Mouse (Mus musculus): ENCODE data around the gene Cenpv. TPM values are rescaled to one million over a fixed set of nuclear protein-coding genes. Genes with fewer than 3 reads are reported as not detected.

Gene Cenpv
- polyA plus RNA-seq (2014; fragmentation: Illumina TruSeq; extraction: RNeasy Lipid Tissue Mini Kit (QIAGEN cat#74804); ENCODE audit: low read depth, low replicate concordance), result 24.9 TPM

GRCm38 (mm10) chr11:62539089-62539890 lies at the start of gene Cenpv:
Gene Cenpv (minus strand): TSS chr11:62539261.

GRCm38 (mm10) chr11:62573959-62574702 lies 35.1 kb upstream of the Cenpv start, which contains the start of gene Trpv2:
Gene Trpv2 (plus strand): TSS chr11:62574486.

GRCm38 (mm10) chr11:62550727-62551225 lies 11.7 kb upstream of the Cenpv start, which contains the start of gene Ubb:
Gene Ubb (plus strand): TSS chr11:62551171.

Other genes starting within 250 kb of the Cenpv start
- 5.2 TPM for gene Pigl, start 80.8 kb downstream of the Cenpv start, polyA plus RNA-seq (2014; fragmentation: Illumina TruSeq; extraction: RNeasy Lipid Tissue Mini Kit (QIAGEN cat#74804); ENCODE audit: low read depth, low replicate concordance)
- gene Ncor1, start 80.7 kb downstream of the Cenpv start, polyA plus RNA-seq (2014; fragmentation: Illumina TruSeq; extraction: RNeasy Lipid Tissue Mini Kit (QIAGEN cat#74804); ENCODE audit: low read depth, low replicate concordance), result 269 TPM
- gene Ubb, start 11.9 kb upstream of the Cenpv start, polyA plus RNA-seq (2014; fragmentation: Illumina TruSeq; extraction: RNeasy Lipid Tissue Mini Kit (QIAGEN cat#74804); ENCODE audit: low read depth, low replicate concordance), result 52.3 TPM
- gene Trpv2, start 35.2 kb upstream of the Cenpv start, polyA plus RNA-seq (2014; fragmentation: Illumina TruSeq; extraction: RNeasy Lipid Tissue Mini Kit (QIAGEN cat#74804); ENCODE audit: low read depth, low replicate concordance), result not detected
- 42.9 TPM for gene Lrrc75a, start 109.3 kb upstream of the Cenpv start, polyA plus RNA-seq (2014; fragmentation: Illumina TruSeq; extraction: RNeasy Lipid Tissue Mini Kit (QIAGEN cat#74804); ENCODE audit: low read depth, low replicate concordance)
- 34.5 TPM for gene Mmgt2, start 109.4 kb upstream of the Cenpv start, polyA plus RNA-seq (2014; fragmentation: Illumina TruSeq; extraction: RNeasy Lipid Tissue Mini Kit (QIAGEN cat#74804); ENCODE audit: low read depth, low replicate concordance)
- gene Zfp287, start 192.6 kb upstream of the Cenpv start, polyA plus RNA-seq (2014; fragmentation: Illumina TruSeq; extraction: RNeasy Lipid Tissue Mini Kit (QIAGEN cat#74804); ENCODE audit: low read depth, low replicate concordance), result 5.1 TPM
- not detected for gene Gm10428, start 213.8 kb upstream of the Cenpv start, polyA plus RNA-seq (2014; fragmentation: Illumina TruSeq; extraction: RNeasy Lipid Tissue Mini Kit (QIAGEN cat#74804); ENCODE audit: low read depth, low replicate concordance)

All from adrenal gland, adult 10 weeks (tissue).